Mouse (Mus musculus) retina, postnatal 7 days (tissue): Measurements from ENCODE around the gene Usp8.
A peak's percentile ranks its signal among the peaks of the same experiment; 100 is the strongest.

Experiments used
- DNase-seq: peaks from one replicate; pipeline ENCODE4 v3.0.0-alpha.2; 2012; ENCODE audit warnings: low read depth, low spot score

The Usp8 gene

DNA sequence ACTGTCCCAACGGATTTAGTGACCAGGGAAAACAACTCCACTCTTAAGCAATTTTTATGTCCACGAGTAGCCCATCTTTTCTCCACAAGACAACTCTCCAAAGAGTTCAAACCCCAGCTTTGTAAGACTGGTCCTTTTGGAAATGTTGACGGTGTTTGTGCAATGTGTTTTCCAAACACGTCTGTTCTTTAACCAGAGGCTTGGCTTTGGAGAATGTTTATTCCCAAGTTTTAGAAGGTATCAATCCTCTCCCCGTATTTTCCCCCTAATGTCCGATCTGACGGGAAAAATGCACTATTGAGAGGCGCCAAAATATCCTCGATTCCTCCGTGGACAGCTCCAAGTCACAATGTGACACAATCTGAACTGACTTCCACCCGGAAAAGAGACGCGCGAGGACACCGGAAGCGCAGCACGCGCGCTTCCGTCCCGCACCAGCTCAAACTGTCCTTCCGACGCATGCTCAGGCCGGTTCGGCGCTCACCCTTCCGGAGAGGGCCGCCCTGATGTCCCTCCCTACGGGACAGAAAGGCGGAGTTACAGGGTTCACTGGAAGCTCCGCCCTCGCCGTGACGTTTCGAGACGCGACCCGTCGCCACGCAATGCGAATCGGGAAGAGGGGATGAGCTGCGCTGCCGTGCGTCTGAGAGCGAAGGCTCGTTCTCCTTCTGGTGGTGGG, at the start of gene Usp8:
TSS of gene Usp8 (plus strand) at position 570 of the 679 bp plus-strand sequence.
- DNase-seq = peak; percentile 99

DNA sequence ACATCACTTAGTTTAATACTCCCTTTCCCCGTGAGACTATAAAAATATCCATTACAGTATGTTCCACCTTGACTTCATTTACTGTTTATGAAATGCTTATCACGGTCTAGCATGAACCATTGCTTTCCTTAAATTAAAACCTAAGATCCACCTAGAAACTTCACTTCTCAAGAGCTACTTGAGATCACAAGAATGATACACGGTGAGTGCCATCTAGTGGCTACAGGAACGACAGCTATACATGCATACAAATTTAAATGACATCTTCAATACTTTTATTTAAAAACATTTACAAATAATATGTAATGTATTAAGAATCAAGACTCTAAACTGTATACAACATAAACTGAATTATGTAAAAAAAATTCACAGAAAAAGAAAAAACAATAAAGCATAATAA, 43.6 kb upstream of the Usp8 start:
- peak; percentile 14 for DNase-seq

DNA sequence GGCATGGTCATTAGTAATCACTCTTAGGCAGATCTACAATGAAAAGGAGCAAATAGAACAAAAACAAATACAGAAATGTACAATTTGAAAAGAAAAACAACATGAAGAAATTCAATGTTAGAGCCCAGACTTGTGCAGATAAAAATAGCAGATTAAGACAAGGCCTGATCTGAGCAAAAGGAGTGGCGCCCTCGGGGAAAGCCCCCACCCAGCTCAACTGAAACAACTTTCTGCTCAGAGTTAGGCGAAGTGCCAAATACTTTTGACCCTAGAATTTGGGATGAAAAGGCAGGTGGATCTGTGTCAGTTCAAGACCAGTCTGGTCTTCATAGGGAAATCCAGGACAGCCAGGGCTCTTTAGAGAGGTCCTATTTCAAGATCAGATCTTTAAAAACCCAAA, 41.1 kb upstream of the Usp8 start:
- no peak for DNase-seq

DNA sequence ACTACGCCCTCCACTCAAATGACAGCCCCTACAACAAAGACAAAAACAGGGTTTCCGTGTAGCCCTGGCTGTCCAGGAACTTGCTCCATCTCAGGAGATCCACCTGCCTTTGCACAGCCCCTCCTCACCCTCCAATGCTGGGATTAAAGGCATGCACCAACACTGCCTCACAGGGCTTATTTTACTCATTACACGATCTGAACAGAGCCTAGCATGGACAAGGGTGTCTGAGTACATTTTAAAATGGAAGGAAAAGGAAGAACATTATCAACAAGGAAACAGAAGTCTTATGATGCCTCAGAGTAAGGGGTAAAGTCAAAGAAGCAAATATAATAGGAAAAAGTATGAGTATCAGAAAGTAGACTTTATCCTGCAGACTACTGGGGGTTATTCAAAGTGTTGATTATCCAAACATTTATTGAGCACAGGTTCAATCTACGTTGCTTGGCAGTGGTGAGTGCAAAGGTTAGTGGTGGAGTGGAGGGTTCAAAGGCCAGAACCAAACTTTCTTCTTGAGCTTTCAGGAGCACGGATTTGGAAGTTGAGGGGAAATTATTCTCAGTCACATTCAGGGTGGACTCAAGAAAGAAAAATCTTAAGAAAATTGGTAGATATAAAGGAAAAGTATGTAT, 38.4 kb upstream of the Usp8 start:
- DNase-seq = no peak

DNA sequence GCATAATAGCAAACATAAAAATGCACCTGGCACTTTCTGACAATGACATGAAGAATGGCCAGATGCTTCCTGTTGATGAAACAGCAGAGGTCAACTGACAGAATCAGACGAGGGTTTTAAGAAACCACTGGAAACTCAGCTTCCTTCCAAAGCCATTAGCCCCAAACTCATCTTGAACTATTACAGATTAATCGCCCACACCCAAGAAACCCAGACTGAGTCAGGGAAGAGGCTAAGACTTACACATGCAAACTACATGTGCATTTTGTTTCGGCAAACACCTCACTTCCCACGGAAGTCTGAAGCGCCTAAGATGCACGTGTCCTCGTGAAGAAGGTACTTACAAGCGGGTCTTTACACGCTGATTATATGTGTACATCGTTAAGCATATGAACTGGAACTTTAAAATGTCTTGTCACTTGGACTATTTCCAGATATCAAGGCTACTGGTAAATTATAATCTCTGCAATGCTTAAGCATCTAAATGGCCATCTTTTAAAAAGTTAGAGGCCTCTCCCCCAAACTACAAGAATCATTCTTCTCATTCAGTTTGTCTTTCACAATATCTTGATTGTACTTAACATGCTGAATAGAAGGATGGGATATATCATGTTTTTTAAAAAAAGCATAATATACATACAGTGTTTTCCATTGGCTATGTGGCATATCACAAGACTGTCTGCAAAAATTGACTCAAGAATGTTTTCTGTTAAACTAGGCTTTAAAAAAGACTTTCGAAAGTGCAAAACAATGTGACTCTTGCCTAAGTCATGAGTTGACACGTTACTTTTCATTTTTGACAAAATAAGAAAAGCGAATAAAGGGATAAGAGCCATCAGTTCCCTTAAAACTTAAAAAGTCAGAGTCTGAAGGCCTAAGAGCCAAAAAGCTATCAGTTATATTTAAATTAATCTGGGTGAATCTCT, 33.5 kb upstream of the Usp8 start:
- DNase-seq = no peak

DNA sequence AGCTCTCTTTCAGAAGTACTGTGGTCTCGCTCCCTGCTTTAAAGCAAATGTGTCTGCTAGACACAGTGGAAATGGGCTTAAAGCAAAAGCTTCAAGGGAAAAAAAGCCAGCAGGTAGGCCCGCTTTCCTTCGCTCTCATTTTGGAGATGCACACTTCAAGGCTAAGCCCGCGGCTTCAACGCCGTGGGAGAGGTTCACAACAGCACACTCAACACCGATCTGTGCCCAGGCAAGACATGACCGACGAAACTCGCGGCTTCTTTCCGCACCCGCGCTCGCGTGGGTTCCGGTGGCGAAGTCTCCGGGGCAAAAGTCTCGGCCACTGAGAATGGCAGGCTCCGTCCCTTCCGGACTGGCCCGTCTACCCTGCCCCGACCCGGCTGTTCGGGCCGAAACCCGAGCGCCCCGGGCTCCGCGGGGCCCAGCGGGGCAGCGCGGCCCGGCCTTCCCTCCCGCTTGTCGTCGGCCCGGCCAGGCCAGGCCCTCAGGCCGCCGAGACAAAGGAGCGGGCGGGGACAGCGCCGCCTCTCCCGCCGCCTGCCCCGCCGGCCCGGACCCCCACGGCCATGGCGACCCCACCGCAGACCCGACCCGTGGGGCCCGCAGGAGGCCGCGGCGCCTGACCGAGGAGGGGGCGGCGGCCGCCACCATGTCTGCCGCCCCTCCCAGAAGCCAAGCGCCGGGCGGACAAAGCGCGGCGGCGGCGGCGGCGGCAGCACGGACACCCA, 32.5 kb upstream of the Usp8 start:
- DNase-seq = peak; percentile 21

DNA sequence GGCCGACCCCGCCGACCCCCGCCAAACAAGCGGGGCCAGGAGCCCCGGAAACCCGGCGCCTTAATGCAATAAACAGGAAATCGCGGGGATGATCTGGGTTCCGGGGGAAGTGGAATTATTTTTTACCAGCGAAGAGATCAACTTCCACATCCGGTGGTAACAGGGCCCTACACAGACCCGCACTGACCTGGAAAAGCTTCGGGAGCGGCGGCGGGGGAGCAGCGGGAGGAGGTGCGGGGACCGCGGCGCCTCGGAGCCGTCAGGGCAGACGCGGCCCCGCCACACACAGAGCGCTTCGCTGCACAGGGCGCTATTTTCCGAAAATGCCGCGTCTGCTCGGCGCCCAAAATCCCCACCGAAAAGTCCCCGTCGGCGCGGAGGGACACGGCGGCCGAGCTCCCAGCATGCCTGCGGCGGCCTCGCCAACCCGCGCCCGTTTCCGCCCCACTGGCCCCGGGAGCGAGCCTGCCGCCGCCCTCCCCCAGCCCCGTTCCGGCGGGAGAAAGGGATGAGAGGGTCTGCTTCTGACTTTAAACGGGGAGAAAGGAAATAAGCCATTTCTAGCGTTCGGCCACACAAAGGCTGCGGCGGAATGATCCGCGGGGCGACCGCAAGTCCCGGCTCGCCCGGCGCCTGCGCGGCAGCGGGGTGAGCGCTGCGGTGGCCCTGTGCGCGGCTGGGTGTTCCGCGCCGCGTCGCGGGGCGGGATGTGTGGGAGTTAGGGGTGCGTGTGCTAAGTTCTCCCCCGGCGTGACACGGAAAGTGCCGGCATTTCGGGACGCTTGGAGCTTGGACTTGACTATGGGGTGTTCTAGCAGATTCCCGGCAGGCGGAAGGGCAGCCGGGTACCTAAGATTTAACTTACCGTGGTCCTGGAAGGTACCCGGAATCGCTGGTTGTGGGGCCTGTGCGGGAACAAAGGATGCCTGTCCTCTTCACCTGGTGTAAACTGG, 31.7 kb upstream of the Usp8 start:
- peak; percentile 82 for DNase-seq

DNA sequence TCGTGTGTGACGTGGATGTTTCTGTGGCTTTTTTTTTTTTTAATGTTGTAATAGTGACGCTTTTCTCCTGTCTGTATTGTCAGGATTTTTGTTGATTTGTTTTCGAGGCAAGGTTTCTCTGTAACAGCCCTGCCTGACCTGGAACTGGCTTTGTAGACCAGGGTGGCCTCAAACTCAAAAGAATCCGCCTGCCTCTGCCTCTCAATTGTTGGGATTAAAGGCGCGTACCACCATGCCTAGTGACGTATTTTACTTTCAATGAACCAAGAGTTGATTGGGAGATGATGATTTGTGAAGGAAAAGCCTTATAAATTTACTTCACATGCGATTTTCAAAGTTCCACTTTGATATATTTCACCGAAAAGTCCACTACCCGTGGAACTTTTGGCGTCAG, 31.0 kb upstream of the Usp8 start, which contains the start of gene Gabpb1:
TSS of gene Gabpb1 (minus strand) at position 216 of the 394 bp plus-strand sequence.
- peak; percentile 3 for DNase-seq

DNA sequence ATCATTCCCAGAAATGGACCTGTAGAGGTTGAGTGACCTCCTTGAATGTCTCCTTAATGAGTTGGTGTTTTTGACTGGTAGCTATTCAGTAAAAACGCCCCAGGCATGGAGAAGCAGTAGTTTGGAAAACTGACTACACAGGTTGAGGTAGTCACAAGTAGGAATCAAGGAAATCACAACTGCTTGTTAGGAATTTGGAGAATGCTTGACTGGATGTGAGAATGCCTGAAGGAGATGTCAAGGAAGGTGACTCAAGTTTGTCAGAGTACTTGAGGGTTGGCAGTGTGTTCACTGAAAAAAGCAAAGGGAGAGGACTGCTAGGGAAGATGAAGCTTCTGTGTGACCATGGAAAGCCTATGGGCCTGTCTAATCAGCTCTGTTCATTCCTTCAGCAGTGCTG, 29.8 kb upstream of the Usp8 start:
- no peak for DNase-seq

DNA sequence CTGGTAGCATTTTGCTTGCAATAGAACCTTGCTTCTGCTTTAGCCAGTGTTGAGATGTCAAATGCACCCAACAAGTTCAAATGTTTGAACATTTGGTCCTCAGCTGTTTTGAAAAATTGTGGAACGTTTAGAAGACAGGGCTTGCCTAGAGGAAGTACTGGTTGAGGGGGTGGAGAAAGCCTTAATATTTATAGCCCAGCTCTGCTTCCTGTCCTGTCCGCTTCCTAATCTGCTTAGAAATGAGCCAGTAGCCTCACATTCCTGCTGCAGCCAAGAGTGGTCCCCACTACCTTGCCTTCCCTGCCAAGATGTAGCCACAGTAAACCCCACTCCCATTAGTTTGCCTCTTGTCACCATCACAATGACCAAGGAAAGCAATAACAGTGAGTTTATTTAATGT, 24.8 kb upstream of the Usp8 start:
- DNase-seq = no peak

DNA sequence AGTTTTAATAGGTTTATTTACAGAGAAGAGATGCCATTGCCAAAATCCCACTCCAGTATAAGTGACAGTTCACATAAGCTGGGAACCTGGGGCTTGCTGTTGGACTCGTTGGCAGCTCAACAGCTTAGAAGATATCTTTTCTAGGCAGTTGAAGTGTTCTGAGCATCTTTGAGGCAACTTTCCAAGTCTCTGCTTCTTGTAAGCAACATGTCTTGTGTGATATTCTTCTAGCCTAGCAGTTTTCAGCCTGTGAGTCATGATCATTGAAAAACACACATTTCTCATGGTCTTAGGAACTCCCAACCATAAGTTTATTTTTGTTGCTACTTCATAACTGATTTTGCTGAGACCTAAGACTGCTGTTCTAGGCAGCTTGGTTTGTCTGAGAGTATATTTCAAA, 24.2 kb upstream of the Usp8 start:
- DNase-seq = no peak

DNA sequence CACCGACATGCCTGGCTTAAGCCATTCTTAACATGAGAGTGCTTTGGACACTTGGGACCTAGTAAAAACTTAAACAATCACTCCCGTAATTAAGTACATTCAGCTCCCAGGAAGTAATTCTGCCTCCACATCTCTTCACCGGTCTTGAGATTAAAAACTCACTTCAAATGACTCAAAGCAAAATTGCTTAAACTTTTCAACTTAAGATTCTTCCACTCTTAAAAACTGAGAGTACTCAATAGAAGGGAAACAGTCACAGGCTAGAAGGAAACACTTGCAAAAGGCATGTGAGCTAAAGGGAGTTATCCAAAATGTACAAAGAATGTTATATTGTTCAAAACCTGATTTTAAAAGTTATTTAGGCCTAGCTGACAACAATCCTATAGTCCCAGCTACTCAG, 15.8 kb upstream of the Usp8 start:
- DNase-seq = no peak

DNA sequence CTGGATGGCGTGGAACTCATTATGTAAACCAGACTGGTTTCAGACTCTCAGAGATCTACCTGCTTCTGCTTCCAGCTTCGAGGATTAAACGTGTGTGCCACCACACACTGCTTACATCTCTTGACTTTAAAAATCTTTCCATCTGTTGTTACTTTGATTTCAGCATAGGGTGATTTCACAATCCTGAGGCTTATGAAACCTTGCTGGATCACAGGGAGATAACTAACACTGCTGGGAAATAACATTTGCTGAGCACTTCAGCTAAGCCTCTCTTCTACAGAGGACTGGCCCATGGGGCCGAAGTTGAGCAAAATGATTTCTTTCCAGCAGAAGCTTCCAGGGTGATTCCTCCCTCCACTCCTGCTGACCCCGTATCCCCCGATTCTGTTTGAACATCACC, 11.8 kb upstream of the Usp8 start:
- DNase-seq = no peak

DNA sequence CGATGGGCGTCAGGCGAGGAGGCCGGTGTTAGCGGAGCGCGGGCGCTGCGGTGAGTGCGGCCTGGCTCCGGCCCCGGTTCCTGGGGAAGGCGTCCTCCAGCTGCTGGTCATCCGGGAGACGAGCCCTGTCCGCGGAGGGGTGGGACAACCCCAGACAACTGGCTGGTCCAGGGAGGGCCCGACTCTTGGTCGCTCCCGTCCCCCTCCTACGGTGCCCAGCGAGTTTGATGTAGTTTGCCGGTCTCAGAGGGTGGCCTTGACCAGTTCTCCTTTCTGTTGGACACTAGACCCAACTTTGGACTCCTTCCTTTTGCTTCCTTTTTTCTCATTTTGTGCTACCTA, 281 bp downstream of the Usp8 start:
- no peak for DNase-seq

DNA sequence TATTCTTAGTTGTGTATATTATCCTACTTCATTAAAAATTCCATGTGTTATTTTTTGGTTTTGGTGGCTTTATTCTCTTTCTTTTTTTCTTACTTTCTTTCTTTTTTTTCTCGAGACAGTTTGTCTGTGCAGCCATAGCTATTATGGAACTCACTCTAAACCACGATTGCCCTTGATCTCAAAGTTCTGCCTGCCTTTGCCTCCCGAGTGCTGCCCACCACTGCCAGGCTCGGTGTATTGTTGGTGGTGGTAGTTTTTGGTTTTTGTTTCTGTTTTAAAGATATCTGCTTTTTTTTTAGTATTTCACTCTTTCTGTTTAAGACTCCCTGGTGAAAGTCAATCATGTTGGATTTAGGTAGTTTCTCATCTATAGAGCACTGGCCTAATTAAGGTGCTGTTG, 1.2 kb downstream of the Usp8 start:
- DNase-seq = no peak

DNA sequence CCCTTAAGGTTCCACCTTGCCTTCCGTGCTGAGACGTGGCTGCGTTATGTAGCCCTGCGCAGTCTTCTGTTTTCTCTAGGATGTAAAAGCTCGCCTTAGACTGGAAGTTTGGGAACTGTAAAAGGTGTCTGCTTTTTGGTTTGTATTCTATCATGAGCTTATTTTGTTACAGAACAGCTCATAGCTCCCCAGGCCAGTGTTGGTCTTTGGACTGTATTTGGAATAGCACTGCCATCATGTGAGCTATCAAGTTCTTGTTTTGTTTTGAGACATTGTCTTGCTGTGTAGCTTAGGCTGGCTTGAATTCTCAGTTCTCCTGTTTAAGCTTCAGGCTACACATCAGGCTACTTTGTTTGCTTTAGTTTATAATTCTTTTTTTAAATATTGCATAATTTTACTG, 5.4 kb downstream of the Usp8 start:
- no peak for DNase-seq

DNA sequence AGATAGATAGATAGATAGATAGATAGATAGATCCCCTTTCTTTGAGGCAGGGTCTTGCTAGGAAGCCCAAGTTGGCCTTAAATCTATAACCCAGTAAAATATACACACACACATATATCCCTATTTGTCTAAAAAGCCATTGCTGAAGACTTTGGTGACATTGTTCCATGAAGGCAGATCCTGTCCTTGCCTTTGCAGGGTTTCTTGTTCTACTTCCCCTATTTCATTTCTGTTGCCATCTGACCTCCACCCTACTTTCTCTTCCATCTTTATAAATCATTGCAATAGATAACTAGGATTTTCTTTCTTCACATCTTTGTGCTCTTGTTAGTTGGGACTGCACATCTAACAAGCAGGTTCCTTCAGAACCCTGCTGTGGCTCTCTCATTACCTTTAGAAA, 5.8 kb downstream of the Usp8 start:
- DNase-seq = no peak

DNA sequence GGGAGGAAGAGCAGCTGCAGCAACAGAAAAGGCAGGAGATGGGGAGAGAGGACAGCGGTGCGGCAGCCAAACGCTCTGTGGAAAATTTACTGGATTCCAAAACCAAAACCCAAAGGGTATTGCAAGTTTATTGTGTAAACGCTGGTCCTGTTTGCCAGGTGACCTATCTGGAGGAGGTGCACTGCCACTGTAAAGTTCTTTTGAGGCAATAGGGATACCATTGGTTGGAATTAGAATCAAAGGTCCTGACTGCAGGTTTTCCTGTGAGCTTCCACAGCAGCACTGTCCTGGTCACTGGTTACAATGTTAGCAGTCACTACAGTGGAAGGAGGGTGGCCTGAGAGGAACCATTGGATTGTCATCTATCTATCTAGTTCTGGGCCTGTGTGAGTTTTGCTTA, 22.1 kb downstream of the Usp8 start:
- no peak for DNase-seq

DNA sequence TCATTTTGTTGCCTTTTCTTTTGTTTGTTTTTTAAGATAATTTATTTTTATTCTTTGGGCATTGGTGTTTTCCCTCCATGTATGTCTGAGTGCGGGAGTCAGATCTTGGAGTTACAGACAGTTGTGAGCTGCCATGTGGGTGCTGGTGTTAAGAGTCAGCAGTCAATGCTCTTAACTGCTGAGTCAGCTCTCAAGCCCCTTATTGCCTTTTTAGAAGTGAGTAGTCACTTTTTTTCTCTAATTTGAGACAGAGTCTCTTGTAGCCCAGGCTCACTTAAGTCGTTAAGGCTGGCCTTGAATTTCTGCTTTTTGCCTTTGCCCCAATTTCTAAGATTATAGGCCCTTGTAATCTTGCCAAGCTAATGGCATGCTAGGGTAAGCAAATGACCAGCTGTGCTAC, 23.4 kb downstream of the Usp8 start:
- DNase-seq = no peak

DNA sequence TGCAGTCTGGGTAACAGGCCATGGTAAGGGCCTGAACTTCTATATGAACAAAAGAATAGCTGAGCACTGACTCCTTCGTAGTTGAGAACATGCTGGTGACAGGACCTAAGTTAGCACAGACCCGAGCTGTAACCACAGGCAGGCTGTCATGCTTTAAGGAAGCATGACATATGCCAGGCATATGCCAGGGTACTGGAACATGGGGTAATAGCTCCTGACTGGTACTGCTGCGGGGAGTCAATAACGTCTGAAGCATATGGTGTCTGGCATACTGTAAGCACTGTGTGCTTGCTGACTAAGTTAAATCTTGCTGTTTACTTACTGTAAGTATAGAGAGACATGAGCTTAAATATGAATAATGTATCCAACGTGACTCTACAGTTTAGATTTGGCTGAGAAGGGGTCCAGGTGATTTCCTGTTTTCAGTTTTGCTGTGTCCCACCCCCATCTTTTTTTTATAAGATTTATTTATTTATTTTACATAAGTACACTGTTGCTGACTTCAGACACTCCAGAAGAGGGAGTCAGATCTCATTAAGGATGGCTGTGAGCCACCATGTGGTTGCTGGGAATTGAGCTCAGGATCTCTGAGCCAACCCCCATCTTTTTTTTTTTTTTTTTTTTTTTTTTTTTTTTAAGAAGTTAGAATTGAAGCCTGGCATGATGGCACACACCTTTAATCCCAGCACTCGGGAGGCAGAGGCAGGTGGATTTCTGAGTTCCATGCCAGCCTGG, 28.4 kb downstream of the Usp8 start:
- DNase-seq = no peak
